Mouse (Mus musculus) CD4-positive, CD25-positive, alpha-beta regulatory T cell, adult 4 months (primary cell): ENCODE measurements around the gene A930004D18Rik. TPM values are rescaled to one million over a fixed set of nuclear protein-coding genes. Genes with fewer than 3 reads are reported as not detected.
"Not testable (repeated sequence)": the region's sequence is repeated elsewhere in the genome, so short reads cannot be mapped to it uniquely, and the experiment has no call there.

Experiments
- ATAC-seq: one replicate; pipeline ENCODE4 v1.8.0; 2017
- polyA plus RNA-seq, 2 experiments: library from polyadenylated mRNA; unstranded; fragments of 100-300 nt; shearing (Covaris generic); gene quantifications; one replicate each; pipeline ENCODE4 v1.2.1; 2017

Gene A930004D18Rik
- polyA plus RNA-seq, 2 experiments from 2014 or later: 2.0 to 2.1 TPM

GRCm38 (mm10) chr2:18004286-18004685 is 33.3 kb downstream of the A930004D18Rik start:
- ATAC-seq: no peak

GRCm38 (mm10) chr2:18002306-18002705 is 35.2 kb downstream of the A930004D18Rik start:
- no peak for ATAC-seq

- ATAC-seq: no peak
Observed at GRCm38 (mm10) chr2:17996858-17997257, 40.7 kb downstream of the A930004D18Rik start, which contains the start of gene H2al2a. H2al2a (minus strand) TSS chr2:17996958.

- no peak for ATAC-seq
Observed at GRCm38 (mm10) chr2:17989562-17989961, 48.0 kb downstream of the A930004D18Rik start.

DNA sequence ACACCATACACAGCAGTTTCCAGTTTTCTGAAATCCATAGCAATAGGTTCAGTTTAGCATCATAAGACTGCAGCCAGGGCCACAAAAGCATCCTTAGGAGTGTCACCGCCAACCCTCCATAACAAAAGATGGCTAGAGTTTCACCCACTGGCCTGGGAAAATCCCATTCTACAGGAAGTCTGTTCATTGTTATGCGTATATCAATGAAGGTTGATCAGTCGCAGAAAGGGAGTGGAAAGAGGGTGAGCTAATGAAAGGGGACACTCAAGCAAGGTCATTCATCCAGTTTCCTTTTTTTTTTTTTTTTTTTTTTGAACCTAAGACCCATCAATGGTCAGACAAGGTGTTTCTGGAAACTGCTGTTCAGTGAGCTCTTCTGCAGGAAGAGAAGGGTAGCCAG is 48.4 kb downstream of the A930004D18Rik start:
- ATAC-seq: no peak

- ATAC-seq: no peak
Observed at GRCm38 (mm10) chr2:17986694-17987093, 50.8 kb downstream of the A930004D18Rik start.

DNA sequence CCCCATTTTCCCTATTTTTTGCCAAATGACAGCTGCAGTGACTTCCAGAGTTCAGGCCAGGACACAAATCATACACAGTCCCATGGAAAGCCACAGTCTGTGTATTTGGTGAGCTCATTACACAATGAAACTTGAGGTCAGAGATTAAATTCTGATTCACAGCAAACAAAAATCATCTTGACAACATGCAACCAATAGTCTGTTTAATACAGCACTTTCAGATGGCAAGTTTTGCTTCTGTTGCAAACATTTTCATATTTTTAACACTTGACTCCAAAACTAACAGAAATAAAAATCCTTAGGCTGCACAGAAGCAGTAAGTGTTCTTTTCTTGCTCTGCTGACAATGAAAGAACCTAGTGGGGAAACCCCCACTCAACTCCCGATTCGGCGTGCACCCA is 52.8 kb downstream of the A930004D18Rik start:
- no peak for ATAC-seq

- no peak for ATAC-seq
Observed at GRCm38 (mm10) chr2:17982747-17983146, 54.8 kb downstream of the A930004D18Rik start.

GRCm38 (mm10) chr2:17978706-17979105 is 58.8 kb downstream of the A930004D18Rik start:
- no peak for ATAC-seq

- ATAC-seq: not testable (repeated sequence)
Observed at GRCm38 (mm10) chr2:17978251-17978650, 59.3 kb downstream of the A930004D18Rik start.

DNA sequence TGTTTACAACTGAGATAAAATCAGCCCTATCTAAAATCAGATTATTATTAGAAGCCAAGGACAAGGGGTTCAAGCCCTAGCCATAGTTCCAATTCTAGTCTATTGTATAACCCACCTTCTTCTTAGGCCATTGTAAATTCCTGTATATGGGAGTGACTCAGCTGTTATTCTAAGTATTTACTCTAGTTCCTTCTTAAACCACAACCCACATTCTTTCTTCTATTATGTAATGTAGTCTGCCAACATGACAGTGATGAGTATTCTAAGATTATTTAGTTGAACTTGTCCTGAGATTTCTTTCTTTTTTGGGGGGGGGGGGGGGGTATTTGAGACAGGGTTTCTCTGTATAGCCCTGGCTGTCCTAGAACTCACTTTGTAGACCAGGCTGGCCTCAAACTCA is 59.9 kb downstream of the A930004D18Rik start:
- not testable (repeated sequence) for ATAC-seq

DNA sequence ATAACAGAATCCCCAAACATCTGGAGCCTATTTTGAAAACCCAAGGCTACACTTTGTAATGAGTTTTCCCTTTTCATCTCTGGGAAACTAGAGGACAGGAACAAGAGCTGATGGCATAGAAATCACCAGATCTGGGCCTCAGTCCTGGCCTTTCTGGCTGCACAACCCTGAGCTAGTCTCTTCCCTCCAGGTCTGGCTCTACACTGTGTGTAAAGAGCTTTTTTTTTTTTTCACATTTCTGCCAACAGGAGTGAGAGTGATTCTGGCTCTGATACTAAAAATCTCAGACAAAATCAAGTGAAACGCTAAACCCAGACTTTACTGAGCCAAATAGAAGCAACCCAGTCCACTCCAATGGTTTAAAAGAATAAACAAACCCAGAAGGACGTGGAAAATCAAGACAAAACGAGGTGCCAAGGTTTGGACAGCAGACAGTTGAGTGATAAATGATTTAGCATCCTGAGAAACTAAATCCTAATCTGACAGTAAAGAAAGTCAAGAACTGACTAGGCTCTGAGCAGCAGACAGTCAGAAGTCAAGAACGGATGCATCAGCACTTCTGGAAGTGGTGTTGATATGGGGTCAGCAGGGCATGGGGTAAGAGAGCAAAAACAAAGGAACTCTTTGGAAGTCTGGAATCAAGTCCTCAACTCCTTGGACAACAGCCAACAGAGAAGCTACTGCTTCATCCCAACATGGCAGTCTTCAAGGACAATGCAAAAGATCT is 61.8 kb downstream of the A930004D18Rik start:
- ATAC-seq: no peak

Other genes with a start within 250 kb of the A930004D18Rik start
- gene H2al2a, start 40.8 kb downstream of the A930004D18Rik start, polyA plus RNA-seq: not detected
- gene Skida1, start 11.3 kb upstream of the A930004D18Rik start, polyA plus RNA-seq: under 1 TPM in 1 of 2 experiments, not detected in 1; 0.74 TPM
- gene Mllt10, start 17.5 kb upstream of the A930004D18Rik start, polyA plus RNA-seq: 10 to 100 TPM; 34.9 to 41.4 TPM